Mouse (Mus musculus): ENCODE measurements around the gene Zfp428.
"Not testable (repeated sequence)": the region's sequence is repeated elsewhere in the genome, so short reads cannot be mapped to it uniquely, and the experiment has no call there.

The Zfp428 gene

DNA sequence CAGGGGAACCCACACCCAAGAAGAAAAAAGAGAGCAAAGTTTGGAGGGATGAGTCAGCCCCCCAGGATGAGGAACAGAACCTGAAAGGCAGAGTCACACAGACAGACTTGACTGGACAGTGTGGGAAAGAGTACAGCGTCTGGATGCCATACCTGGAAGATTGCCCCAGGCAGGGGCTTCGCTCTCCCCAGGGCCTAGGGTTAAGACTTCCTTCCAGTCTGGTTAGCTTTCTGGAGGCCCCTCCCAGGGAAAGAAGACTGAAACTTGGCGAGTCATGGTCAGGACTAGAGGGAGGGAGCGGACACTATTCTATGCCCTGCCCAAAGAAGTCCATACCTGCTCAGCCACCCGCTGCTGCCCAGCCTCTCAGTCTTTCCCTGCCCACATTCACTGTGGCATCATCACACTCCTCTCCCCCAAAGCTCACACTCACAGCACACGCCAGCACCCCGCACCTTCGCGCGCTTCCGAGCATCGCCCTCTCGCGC, 25.8 kb upstream of the Zfp428 start:
- DNase-seq (ENCODE audit: extremely low spot score, low spot score) = no peak

DNA sequence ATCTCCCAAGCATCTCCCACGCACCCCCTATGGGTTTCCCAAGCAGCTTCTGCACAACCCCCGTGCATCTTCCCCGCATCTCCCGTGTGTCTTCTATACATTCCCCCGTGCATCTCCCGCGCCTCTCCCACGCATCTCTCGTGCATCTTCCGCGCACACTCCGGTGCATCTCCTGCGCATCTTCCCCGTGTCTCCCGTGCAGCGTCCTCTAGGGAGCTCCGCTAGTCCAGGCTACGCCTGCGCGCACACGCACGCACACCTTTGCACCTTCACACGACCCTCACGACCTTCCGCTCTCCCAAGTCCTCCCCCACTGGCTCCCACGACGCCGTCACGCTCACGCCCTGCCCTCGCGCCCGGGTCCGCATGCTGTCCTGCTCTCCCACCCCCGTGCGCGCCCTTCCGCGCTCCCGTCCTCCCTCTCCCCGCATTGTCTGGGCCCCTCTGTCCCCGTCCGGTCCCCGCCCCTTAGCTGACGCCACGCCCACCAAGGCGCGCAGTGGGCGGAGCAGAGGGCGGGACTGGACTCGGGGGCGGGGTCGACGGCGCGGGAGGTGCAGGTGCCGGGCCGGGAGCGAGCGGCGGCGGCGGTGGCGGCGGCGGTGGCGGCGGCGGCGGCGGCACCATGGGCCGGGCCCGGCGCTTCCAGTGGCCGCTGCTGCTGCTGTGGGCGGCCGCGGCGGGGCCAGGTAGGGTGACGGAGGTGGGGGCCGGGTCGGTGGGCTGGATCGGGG, 25.2 kb upstream of the Zfp428 start, which contains the start of gene Cadm4:
TSS of gene Cadm4 (plus strand) at position 550 of the 734 bp plus-strand sequence.
- DNase-seq (ENCODE audit: extremely low spot score, low spot score) = peak; percentile 95

DNA sequence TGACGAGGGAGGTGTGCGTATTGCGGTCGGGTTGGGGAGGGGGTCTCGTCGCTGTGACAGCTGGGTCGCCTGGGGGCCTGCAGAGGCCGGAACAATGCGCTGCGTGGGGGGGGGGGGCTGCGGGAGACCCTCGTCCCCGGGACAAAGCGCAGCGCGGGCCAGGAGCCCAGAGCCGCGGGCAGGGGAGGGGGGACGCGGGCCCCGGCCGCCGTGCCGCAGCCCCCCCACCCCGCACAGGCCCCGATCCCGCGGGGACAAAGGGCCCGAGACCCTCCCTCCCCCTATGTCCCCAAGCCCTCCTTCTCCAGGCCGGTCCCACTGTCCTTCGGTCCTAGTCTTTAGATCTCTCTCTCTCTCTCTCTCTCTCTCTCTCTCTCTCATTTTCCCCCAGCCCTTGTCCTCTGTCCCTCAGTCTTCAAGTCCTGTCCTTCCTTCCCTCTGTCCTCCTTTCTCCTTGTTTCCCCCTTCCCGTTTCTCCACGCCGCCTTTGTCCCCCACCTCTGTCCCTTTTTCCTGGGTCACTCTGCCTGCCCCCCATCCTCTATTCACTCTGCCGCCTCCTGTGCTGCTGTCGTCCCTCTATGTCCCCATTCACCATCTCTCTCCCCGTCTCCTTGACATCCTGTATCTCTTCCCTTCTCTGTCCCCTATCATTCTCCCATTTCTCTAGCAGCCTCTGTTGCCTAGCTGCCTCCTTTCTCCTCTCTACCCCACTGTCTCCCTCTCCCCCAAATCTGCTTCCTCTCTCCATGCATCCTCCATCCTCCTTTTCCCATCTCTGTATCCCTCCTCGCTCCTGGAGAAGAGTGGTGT, 24.4 kb upstream of the Zfp428 start:
- peak; percentile 37 for DNase-seq (ENCODE audit: extremely low spot score, low spot score)

DNA sequence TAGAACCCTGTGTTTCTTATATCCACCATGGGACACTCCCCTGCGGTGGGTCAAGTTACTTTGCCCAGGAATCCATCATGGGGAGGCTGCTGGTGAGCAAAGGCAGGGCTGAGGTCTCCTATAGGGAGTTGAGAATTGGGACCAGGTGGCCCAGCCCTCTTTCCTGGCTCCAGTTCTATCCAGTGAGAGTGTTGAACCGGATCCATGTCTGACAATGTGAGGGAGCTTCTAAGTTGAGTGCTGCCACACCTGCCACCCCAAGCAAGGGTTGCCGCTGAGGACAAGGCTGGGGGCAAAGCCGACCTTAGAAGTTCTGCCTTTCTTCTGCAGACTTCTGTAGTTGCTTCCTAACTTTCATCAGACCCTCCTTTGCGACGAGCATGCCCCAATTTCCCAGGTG, 23.5 kb upstream of the Zfp428 start:
- not testable (repeated sequence) for DNase-seq (ENCODE audit: extremely low spot score, low spot score)

DNA sequence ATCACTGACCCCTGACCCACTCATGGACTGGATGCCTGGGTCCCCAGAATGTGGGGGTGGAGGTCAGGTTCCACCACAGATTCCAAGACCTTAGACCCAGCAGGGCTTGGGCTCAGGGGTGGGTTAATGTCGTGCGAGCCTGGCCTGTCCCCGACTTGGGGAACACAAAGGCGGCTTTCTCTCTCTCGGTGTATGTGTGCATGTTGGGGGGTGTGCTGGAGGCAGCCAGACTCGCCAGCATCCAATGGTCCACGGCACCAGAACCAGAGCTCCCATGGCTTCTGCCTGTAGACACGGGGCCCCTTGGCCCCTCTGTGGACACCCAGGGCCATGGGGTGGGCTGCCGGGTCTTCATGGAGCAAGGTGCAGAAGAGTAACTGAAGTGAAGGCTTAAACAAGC, 21.3 kb upstream of the Zfp428 start:
- no peak for DNase-seq (ENCODE audit: extremely low spot score, low spot score)

DNA sequence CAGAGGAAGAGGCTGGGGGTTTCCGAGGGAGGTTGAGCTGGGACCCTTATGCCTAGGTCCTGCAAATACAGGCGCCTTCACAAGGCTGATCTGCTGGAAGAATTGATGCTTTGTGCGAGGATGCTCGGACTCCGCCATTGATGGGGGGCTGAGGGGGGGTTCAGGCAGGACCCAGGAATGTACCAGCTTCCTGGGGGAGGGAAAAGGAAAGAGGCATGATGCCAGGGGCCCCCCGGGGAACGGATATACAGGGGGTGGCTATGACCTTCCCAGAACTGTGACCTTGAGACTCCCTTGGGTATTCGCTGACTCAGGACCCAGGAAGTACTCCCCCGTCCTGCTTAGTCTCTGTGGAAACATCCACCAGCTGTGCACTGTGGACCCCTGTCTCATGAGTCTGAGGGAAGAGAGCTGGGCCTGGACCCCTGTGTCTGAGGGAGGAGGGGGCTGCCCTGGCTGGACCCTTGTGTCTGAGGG, 20.1 kb upstream of the Zfp428 start:
- DNase-seq (ENCODE audit: extremely low spot score, low spot score) = peak; percentile 22

DNA sequence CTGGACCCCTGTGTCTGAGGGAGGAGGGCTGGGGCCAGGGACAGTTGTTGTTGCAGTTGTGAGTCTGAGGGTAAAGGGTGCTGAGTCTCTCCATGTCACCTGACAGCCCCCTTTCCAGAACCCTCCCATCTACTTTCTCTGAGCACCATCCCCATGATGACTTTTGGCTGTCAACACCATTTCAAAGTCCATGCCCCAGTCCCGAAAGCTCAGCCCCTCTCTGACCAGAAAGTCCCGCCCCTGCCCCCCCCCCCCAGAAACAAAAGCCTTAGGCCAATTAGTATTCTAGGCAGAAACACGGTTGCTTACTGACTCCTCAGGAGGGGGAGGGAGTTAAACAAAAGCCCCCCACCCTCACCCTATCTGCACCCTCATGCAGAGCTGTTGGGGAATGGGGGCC, 19.4 kb upstream of the Zfp428 start:
- DNase-seq (ENCODE audit: extremely low spot score, low spot score) = no peak

DNA sequence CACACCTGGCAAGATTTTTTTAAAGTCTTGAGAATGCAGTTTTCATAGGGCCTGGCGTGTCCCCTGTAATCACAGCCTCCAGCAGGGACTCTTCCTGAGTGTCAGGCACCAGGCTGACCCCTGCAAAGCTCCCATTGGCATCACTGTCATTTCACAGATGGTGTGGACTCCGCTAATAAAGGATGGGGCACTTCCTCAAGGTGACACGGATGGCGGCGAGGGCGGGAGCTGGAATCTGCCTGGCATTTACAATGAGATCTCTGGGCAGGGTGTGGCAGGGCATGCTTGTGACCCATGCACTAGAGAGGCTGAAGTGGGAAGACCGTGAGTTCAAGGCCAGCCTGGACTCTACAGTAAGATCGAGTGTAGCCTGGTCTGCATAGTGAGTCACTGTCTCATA, 18.5 kb upstream of the Zfp428 start:
- DNase-seq (ENCODE audit: extremely low spot score, low spot score) = no peak

DNA sequence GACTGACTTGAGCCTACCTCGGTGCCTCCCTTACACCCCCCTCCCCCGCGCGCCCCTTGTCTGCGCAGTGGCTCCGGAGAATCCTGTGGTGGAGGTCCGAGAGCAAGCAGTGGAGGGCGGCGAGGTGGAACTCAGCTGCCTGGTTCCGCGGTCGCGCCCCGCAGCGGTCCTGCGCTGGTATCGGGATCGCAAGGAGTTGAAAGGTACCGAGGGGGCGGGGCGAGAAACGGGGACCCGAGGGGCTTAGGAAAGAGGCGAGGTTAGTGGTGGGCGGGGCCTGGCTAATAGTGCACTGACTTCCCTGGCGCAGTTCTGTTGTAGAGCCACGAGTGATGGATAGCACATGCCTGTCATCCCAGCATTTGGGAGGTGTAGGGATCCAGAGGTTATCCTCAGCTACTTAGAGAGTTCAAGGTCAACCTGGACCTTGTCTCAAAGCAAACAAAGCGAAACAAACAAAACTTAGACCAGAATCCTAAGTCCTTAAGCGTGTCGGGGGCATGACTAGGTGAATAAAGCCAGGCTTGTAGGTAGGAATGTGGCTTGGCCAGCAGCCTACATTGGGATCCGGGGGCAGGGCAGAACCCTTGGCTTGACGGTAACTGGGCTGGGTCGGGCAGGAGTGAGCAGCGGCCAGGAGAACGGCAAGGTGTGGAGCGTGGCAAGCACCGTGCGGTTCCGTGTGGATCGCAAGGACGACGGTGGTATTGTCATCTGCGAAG, 6.8 kb upstream of the Zfp428 start:
- DNase-seq (ENCODE audit: extremely low spot score, low spot score) = peak; percentile 49

DNA sequence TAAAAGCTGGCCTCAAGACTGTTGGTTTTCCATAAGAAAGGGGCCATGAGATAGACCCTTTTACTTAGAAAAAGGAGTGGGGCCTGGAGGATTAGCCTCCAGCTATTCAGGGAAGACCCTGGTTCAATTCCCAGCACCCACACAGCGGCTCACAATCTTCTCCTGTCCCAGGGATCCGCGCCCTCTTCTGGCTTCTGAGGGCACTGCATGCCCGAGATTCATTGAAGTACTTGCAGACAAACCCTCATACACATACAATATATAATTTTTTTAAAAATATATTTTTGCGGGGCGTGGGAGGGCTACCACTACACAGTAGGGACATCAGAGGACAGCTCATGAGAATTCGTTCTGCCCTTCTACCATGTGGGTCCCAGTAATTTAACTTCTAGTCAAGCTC, 5.9 kb upstream of the Zfp428 start:
- DNase-seq (ENCODE audit: extremely low spot score, low spot score) = peak; percentile 43

DNA sequence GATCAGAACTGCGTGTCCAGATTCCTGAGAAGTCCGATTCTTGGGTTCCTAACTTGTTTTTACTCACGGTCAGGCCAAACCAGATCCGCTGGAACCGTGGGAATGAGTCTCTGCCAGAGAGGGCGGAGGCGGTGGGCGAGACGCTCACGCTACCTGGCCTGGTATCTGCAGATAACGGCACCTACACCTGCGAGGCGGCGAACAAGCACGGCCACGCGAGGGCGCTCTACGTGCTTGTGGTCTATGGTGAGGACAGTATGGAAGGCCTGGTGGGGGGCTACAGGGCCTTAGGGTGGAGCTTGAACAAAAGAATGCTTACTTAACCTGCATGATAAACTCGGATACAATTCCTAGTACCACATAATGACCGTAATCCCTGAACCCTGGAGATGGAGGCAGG, 5.3 kb upstream of the Zfp428 start:
- no peak for DNase-seq (ENCODE audit: extremely low spot score, low spot score)

DNA sequence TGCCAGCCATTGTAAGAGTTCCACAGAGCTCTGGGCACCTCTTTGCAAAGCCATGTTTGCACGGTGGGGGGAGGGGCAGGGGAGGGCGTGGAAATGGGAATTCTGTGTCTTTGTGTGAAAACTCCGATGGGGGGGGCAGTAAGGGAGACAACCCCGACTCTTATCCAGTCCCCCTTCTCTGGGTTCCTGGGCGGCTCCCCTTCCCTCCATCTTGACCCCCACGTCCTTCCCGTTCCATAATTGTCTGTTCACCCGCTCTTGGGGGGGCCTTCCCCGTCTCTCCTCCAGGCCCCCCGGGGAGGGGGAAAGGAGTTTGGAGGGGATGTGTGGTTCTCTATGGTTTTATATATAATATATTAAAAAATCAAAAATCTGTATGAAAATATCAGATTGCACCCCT, 2.8 kb upstream of the Zfp428 start:
- no peak for DNase-seq (ENCODE audit: extremely low spot score, low spot score)

DNA sequence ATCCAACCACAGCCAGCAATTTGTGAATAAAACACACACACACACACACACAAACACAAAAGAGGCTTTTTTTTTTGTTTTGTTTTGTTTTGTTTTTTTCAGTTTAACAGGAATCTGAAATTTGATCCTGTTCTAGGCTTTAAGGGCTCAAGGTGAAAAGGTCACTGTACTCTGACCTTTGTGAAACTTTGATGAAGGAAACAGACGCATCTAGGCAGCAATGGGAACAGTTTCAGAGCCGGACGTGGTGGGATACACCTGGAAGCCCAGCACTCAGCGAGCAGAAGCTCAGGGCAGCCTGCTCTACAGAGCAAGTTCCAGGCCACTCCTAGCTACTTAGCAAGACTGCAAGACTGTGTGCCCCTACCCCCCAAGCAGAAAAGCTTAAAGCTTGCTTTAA, 1.9 kb upstream of the Zfp428 start:
- DNase-seq (ENCODE audit: extremely low spot score, low spot score) = no peak

DNA sequence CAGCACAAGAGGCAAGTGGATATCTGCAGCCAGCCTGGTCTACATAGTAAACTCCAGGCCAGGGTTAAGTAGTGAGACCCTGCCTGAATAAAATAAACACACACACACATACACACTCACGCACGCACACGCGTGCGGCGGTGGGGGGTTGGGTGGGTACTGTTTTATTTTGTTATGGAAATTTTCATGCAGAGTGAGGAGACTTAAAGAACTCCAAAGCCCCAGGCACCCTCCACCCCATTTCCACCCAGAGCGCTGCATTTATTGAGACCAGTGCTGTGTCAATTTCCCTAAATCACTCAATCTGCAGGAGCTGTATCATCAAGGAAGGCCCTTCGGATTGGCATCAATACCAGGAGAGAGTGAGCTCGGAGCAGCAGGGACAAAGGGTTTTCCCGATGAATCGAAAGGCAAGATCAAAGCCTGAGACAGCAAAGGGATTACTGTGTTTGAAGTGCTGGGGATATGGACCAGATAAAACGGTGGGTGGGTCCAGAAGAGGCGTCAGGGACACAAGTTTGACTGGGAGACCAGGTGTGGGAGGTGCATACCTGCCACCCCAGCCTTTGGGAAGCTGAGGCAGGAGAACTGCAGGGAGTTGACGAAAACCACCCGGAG, 1.2 kb upstream of the Zfp428 start:
- no peak for DNase-seq (ENCODE audit: extremely low spot score, low spot score)

DNA sequence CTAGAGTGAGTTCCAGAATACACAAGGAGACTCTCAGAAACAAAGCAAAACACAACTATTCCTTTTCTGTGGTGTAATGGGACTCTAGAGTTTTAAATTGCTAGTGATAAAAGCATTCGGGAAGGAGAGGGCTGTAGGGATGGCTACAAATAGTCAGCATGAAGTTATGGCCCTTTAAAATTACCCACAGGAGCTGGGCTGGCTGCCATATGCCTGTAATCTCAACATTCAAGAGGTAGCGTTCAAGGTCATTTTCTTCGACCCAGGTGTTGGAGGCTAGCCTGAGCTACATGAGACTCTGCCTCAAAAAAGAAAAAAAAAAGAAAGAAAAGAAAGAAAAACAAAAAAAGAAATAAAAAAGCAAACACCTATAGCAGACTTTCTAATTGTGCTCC, 744 bp upstream of the Zfp428 start:
- DNase-seq (ENCODE audit: extremely low spot score, low spot score) = no peak

DNA sequence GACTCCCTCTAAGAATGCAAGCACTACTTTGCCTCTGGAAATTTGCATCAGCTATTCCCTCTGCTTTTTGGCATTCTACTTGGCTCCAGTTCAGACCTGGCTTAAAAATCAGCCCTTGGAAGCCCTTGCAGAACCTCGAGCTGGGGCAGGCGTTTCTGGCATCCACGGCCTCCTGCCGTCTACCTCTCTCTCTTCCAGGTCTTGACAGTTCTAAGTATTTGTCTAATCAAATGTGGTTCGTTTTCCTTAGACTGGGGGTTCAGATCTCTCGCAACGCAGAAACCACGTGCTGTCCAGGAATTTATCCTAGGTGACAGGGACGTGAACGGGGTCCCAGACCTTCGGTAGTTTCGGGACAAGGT, 349 bp upstream of the Zfp428 start:
- DNase-seq (ENCODE audit: extremely low spot score, low spot score) = no peak

DNA sequence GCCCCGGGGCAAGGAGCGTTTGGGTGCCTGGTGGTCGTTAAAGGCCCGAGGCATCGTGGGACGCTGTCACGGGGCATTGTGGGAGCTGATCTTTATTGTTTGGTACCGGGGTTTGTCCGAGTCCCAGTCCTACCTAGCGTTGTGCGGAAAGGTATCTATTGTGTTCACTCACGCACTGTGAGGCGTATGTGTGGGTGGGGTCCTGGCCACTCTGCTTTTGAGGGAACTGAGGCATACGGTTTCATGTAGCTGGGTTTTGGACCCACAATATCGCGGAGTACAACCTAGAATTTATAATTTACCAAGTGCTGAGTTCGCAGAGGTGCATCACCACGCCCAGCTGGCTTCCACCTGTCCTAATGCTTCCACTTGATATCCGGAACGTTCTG, 914 bp downstream of the Zfp428 start:
- no peak for DNase-seq (ENCODE audit: extremely low spot score, low spot score)

DNA sequence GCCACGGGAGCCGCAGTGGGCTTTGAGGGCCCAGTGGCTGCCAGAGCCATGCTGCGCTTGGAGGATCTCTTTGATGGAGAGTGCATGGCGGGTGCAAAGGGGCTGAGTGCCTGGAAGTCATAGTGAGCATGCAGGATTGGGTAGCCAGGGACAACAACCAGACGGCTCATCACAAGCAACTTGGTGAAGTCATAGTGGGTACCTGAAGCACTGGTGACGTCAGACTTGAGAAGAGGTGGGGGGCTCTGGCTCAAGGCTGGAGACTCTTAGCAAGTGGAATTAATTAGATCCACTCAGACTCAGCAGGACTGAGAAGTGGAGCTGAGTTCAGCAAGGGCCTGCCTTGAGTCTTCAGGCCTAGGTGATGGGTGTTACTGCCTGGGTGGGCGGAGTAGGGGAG, 5.5 kb downstream of the Zfp428 start, which contains the start of gene AC161166.1:
TSS of gene AC161166.1 (minus strand) at position 101 of the 400 bp plus-strand sequence.
- DNase-seq (ENCODE audit: extremely low spot score, low spot score) = no peak

DNA sequence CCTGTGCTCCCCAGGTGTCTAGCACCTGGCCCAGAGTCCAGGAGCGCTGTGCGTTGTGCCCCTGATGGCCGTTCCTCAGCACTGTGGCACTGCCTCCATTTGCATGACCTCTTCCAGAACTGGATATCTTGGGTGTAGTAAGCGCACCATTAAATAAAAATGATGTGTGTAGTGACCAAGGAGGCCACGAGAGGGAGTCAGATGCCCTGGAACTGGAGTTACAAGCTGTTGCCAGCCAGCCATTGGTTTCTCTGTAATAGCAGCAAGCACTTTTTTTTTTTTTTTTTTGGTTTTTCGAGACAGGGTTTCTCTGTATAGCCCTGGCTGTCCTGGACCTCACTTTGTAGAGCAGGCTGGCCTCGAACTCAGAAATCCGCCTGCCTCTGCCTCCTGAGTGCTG, 9.5 kb downstream of the Zfp428 start:
- not testable (repeated sequence) for DNase-seq (ENCODE audit: extremely low spot score, low spot score)

DNA sequence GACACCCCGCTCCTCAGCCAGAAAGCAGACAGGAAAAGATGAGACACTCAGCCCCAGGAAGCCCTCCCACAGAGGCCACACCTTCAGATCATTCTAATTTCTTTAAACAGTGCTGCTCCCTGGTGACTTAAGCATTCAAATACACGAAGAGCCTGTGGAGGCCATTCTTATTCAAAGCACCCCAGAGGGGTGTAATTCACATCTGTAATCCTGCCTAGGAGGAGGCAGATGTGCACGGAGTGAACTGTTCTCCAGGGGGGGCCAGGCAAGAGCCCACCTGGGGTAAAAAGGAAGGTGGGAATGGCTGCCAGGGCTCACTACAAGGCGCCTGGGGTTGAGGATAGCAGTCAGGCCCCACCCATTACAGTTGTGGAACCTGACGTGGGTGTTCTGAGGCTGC, 10.3 kb downstream of the Zfp428 start:
- DNase-seq (ENCODE audit: extremely low spot score, low spot score) = no peak

DNA sequence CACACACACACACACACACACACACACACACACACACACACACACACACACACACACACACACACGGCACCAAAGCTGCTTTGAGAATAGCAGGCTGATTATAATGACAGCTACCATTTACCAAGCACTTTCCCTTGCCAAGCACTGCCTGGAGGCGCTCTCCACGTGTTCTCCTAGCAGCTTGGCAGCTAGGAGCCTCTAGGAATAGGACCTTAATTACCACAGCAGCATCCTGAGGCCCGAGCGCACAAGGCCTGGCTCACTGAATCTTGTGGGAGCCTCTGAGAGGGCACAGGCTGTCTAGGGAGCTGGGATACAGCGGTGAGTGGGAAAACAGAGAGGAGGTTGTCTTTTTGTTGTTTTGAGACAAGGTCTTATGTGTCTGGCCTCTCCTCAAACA, 10.8 kb downstream of the Zfp428 start:
- DNase-seq (ENCODE audit: extremely low spot score, low spot score) = no peak
